Mouse (Mus musculus) brain, embryonic 18.5 days (tissue): ENCODE results near the gene Ptpn18.

Source experiments
- DNase-seq: peaks from one replicate; pipeline ENCODE4 v3.0.0-alpha.2; 2012; ENCODE audit warnings: low read depth, low spot score

Gene Ptpn18

GRCm38 (mm10) chr1:34464310-34464817 is 4.8 kb downstream of the Ptpn18 start:
- no peak for DNase-seq

DNA sequence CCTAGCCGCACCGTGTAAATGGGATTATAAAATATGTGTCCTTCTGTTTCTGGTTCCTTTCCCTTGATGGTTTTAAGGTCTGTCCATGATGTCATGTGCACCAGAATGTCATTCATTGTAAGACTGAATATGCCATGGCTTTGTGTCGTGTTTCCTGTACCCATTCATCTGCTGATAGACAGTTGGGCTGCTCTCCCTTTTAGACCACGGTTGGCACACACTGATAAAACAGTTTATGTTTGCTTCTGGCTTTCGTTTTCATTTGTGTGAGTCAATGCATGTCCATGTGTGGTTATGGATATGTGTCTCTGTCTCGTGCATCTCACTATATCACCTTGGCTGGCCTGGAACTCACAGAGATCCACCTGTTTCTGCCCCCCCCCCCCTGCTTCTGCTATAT is 5.9 kb downstream of the Ptpn18 start:
- DNase-seq: no peak

- DNase-seq: no peak
These were observed 8.5 kb downstream of the Ptpn18 start for GRCm38 (mm10) chr1:34468051-34468450.

GRCm38 (mm10) chr1:34468500-34468899 is 8.9 kb downstream of the Ptpn18 start:
- no peak for DNase-seq

GRCm38 (mm10) chr1:34469801-34470200 is 10.2 kb downstream of the Ptpn18 start:
- DNase-seq: no peak

GRCm38 (mm10) chr1:34472427-34473300 is 13.1 kb downstream of the Ptpn18 start:
- DNase-seq: no peak

DNA sequence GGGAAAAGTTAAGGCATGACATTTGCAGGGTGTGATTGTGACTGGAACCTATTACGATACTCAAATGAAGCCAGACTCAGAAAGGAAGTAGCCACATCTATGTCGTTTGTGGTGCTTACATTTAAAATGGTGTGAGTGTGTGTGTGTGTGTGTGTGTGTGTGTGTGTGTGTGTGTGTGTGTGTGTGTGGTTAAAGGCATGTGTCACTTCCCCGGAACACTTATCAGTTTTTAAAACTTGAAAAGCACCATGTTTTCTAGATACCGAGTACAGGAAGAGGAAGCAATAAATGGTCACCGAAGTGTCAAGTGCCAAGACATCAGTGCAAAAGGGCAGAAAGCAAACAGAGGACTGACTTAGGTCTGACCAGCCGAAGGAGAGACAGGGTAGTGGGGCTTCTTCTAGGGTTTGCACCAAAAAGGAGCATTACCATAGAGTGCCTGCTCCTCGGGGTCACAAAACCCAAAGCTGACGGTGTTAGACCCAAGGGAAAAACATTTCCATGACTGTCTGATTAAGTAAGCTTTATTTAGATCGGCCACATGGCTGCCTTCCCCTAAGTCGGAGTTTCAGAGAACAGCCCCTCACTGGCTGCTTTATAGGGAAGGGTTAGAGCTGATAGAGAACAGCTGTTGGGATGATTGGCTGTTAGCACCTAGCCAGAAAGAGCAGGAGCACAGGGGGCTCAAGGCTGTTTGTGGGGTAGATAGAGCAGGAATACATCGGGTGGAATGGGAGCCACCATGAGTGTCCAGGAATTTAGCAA is 19.5 kb downstream of the Ptpn18 start:
- DNase-seq: no peak

DNA sequence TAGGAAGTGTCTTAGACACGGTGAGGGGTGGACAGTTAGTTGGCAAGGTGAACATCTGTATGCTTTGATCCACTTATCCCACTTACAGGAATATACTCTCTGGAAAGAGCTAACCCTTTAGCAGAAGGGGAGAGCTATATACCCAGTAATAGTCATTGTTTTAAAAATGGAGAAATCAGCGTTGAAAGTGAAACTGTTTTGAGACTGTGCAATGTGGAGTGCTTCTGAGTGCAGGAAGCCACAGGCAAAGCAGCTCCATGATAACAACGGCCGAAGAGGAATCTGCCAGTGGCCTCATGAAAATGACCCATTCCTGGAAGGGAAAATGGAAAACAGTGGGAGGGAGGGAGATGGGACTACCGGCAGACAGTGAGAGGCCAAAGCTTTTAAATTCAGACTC is 21.2 kb downstream of the Ptpn18 start:
- no peak for DNase-seq

GRCm38 (mm10) chr1:34481920-34482669 is 22.5 kb downstream of the Ptpn18 start:
- no peak for DNase-seq

DNA sequence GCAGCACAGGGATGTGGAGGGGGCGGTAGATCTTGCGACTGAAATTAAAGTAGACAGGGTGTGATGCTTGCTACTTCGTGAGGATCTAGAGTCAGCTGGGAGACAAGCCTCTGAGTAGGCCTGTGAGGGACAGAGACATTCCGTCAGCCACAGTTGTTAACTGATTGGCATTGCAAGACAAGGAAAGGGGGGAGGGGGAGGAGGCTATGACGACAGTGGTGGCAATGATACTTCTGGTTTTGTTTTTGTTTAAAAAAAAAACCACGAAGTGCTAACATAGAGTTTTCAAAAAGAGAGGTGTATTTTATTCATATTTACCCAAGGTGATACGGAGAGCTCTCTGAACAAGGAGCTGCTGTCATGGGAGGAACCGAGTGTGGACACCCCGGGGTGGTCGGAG is 24.9 kb downstream of the Ptpn18 start:
- no peak for DNase-seq

DNA sequence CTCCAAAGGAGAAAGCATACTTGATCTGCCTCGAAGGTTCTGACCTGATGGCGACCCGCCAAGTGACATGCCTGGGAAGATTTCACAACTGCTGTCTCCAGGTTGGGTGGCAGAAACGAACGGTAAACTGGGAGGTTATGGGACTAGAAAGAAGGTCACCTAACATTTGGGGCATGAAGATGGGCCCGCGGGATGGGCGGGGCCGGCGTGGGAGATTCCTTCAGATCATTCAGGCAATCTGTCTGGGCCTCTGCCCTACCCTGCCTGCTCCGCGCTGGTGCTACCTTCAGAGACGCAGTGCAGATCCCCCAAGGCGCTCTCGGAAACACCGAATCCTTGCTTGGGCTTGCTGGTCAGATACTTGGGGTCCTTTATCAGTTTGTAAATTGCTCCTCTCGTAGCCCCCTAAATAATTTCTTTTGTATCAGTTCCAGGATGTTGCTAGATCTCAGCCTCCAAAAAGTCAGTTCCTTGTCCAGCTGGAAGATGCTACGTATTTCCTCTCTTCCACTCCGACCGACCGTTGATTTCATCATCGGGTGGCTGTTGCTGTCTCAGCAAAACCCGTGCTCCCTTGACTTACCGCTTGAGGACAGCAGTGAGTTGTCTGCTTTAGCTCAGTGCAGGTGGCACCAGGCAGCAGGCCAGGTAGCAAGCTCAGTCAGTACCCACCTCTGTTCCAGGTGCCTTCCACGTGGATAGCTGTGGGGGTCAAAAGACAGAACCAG is 26.1 kb downstream of the Ptpn18 start:
- peak; percentile 24 for DNase-seq

DNA sequence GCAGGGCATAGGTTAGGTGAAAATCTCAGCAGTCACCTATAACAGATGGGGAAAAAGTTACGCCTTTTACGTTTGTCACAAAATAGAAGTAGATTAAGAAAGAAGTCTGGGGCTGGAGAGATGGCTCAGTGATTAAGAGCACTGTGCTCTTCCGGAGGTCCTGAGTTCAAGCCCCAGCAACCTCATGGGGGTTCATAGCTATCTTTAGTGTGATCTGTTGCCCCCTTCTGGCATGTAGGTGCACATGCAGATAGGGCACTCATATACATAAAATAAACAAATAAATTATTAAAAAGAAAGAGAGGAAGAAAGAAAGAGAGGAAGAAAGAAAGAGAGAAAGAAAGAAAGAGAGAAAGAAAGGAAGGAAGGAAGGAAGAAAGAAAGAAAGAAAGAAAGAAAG is 27.8 kb downstream of the Ptpn18 start:
- no peak for DNase-seq

GRCm38 (mm10) chr1:34489852-34490541 is 30.4 kb downstream of the Ptpn18 start:
- no peak for DNase-seq

GRCm38 (mm10) chr1:34491480-34491879 is 31.9 kb downstream of the Ptpn18 start:
- no peak for DNase-seq

- no peak for DNase-seq
These were observed 43.4 kb downstream of the Ptpn18 start for GRCm38 (mm10) chr1:34502991-34503390.

- no peak for DNase-seq
These were observed 45.7 kb downstream of the Ptpn18 start for GRCm38 (mm10) chr1:34505307-34505706.

GRCm38 (mm10) chr1:34505970-34506551 is 46.5 kb downstream of the Ptpn18 start:
- no peak for DNase-seq

- no peak for DNase-seq
These were observed 48.4 kb downstream of the Ptpn18 start for GRCm38 (mm10) chr1:34507986-34508385.

DNA sequence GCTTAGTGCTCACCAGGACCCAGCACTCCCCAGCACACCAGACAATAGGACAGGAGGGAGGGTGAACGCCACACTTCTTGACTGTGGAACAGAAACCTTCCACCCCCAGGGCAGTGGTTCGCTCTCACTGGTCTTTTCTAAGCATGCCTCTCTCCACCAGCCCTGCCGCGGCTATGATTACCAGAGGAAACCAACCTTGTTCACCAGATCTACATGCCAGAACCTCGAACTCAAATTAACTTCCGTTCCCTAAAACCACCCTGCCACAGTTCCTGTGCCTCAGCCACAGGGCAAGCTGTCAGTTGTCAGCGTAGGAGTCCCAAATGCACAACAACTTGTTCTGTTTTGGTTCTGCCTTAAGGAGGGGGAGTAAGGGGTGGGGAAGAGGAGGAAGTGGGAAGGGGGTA is 51.0 kb downstream of the Ptpn18 start:
- DNase-seq: no peak

DNA sequence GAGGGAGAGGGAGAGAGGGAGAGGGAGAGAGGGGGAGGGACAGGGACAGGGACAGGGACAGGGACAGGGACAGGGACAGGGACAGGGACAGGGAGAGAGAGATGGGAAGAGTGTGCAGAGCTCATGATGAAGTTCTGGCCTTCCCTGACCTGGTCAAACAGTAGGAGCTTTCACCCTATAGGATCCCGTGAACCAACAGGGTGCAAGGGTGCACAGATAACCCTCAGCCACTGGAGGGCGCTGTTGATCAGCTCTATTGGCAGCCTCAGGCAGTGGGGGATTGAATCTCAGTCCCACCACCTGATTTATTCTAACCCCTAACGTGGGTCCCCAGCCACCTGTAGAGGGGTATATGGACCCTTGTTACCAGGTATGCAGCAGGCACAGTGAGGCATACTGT is 51.5 kb downstream of the Ptpn18 start:
- no peak for DNase-seq
